Mouse (Mus musculus) liver, embryonic 14.5 days (tissue): Measurements from ENCODE around the gene Tnfrsf26. TPM values are rescaled to one million over a fixed set of nuclear protein-coding genes. Genes with fewer than 3 reads are reported as not detected.

Experiments
- ATAC-seq: fragments of 200-750 bp; cut with Nextera tagmentation; 2 replicates; pipeline ENCODE4 v1.8.0; 2017; ENCODE audit warnings: moderate number of reproducible peaks, mild to moderate bottlenecking, moderate library complexity; ENCODE audit not compliant: insufficient read depth
- DNase-seq, 3 experiments: peaks; one replicate each; pipeline ENCODE4 v3.0.0-alpha.2; 2012 to 2013; ENCODE audit warnings: low read depth in 3 of 3, low spot score in 3 of 3
- H3K27ac ChIP-seq: fragments of 300-500 bp; sonication (generic); 2 replicates; pipeline ENCODE4 v1.5.1; 2014; ENCODE audit warnings: moderate library complexity, mild to moderate bottlenecking, control low read depth, inconsistent platforms
- H3K27me3 ChIP-seq: fragments of 300-500 bp; sonication (generic); 2 replicates; pipeline ENCODE4 v1.6.1; 2014; ENCODE audit warnings: mild to moderate bottlenecking, low read length, moderate library complexity; ENCODE audit not compliant: control insufficient read depth, insufficient read depth
- H3K36me3 ChIP-seq: fragments of 300-500 bp; sonication (generic); replicated peaks from 2 replicates; pipeline ENCODE4 v1.6.1; 2014; ENCODE audit warnings: low read depth; ENCODE audit not compliant: control insufficient read depth, insufficient read depth
- H3K4me1 ChIP-seq, 2 experiments: fragments of 200-500 bp in 1 of 2; fragments of 300-500 bp in 1 of 2; sonication (generic) in 1 of 2; replicated peaks; 2 replicates each; pipeline ENCODE4 v1.6.1; 2012 to 2014; ENCODE audit warnings: antibody characterized with exemption in 1 of 2, inconsistent platforms in 1 of 2, low read length in 1 of 2; ENCODE audit not compliant: control insufficient read depth in 2 of 2, insufficient read depth in 2 of 2
- H3K4me2 ChIP-seq: fragments of 300-500 bp; sonication (generic); 2 replicates; pipeline ENCODE4 v1.6.1; 2014; ENCODE audit warnings: low read depth, mild to moderate bottlenecking, control low read depth, moderate library complexity
- H3K4me3 ChIP-seq, 2 experiments: fragments of 200-500 bp in 1 of 2; fragments of 300-500 bp in 1 of 2; sonication (generic) in 1 of 2; 2 replicates each; pipeline ENCODE4 v1.5.1; 2012 to 2014; ENCODE audit warnings: low read depth in 2 of 2, low read length in 2 of 2, mild to moderate bottlenecking in 2 of 2, control low read depth in 1 of 2, inconsistent platforms in 1 of 2, moderate library complexity in 1 of 2; ENCODE audit not compliant: insufficient read depth in 1 of 2
- H3K9ac ChIP-seq: fragments of 300-500 bp; sonication (generic); replicated peaks from 2 replicates; pipeline ENCODE4 v1.6.1; 2014; ENCODE audit warnings: mild to moderate bottlenecking, control low read depth, moderate library complexity
- H3K9me3 ChIP-seq: fragments of 300-500 bp; sonication (generic); 2 replicates; pipeline ENCODE4 v1.6.1; 2016; ENCODE audit warnings: low read length, mixed read lengths; ENCODE audit not compliant: control insufficient read depth
- CTCF ChIP-seq: IDR thresholded peaks from 2 replicates; pipeline ENCODE4 v1.5.1; 2016; ENCODE audit warnings: antibody characterized with exemption, low read depth, control low read depth
- EP300 ChIP-seq: IDR thresholded peaks from 2 replicates; pipeline ENCODE4 v1.6.1; 2016; ENCODE audit warnings: antibody characterized with exemption, low read depth
- WGBS: fragments of 180-500 bp; shearing (Covaris S2); extraction: QIAGEN DNeasy Blood & Tissue Kit; methylation state at CpG from one replicate; pipeline ENCODE4 v1.1.7; 2014; ENCODE audit not compliant: insufficient replicate concordance; 5-methylcytosine and 5-hydroxymethylcytosine counted together
- polyA plus RNA-seq, 2 experiments: library from polyadenylated mRNA; depleted of rRNA in 1 of 2; stranded (reverse) in 1 of 2; unstranded in 1 of 2; fragments of >200 nt; fragmentation: Nextera tagmentation in 1 of 2; extraction: Ambion mirVana in 1 of 2; gene quantifications; 2 replicates each; pipeline versions ENCODE4 v1.2.1 to v1.2.3; 2012 to 2014

The Tnfrsf26 gene
- polyA plus RNA-seq, 2 experiments = 0.27 to 0.65 TPM

DNA sequence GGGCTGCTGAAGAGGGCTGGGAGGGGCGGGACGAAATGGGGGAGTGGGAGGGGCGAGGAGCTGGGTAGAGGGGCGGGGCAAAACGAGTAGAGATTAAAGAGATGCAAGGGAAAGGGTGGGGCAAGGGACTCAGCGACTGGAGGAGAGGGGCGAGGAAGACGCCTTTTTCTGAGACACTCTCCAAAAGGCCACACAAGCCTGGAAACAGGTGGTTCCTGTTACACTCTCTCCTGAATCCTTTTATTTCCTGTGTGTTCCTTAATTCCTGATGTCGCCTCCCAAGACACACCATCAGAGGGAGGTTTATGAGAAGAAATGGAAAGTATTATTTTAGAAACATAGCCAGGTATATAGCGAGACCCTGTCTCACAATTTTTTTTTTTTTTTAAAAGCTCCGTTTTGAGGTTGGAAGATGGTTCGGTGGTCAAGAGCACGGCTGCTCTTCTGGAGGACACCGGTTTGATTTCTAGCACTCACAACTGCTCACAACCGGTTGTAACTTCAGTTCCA, 28.2 kb downstream of the Tnfrsf26 start:
- ATAC-seq (no peak), DNase-seq (no peak)
- Histone ChIP-seq H3K4me1 (peaks cover 11 to 16% of the 10 kb centered on the region in 2 experiments), H3K36me3 (peaks cover 11% of the 10 kb centered on the region), H3K4me3 (peak overlapping the region; percentile 79 to 99), H3K27me3 (no peaks in the 10 kb centered on the region), H3K9me3 (no peaks in the 10 kb centered on the region), H3K9ac (peak overlapping the region; percentile 99), H3K27ac (peak overlapping the region; percentile 71), H3K4me2 (peak overlapping the region; percentile 92)
- WGBS = 6% methylated on average over 15 of the region's 15 CpGs
- TF ChIP-seq CTCF = no peak
- no peak for TF ChIP-seq EP300

DNA sequence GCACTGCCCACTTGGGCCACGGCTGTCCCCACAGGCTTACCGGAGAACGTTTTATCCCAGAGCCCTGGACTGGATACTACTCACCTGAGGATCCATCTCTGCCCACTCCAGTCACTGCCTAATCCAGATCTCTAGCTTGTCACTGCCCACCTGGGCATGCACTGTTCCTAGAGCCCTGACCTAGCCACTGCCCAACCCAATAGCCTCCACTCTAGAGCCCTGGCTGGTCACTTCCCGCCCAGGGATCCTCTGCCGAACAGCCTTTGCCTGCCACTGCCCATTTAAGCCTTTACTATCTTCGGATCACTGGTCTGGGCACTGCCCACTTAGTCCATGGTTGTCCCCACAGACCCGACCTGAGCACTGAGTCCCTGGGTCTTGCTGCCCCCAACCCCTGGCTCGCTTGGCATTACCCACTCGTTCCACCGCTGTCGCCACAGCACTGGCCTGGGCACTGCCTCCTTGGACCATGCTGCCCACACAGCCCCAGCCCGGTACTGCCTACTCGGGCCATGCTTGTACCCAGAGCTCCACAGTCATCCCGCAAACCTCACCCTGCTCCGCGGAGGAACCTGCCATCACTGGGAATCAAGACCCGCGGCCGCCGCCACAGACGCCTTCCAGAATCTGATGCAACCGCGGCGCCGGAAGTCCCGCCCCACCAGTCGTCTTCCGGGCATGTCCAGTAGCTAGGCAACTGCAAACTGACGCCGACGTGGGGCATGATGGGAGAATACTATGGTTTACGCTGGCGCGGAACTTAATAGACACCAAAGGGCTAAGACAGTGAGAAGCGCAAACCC, 28.9 kb downstream of the Tnfrsf26 start, which contains the start of gene Cars:
Cars (minus strand) TSS at position 663 of the 803 bp plus-strand sequence.
- Histone ChIP-seq H3K9me3 (no peaks in the 10 kb centered on the region), H3K36me3 (peaks cover 11% of the 10 kb centered on the region), H3K4me1 (peaks cover 11 to 13% of the 10 kb centered on the region in 2 experiments), H3K4me3 (peak within 1 kb of the TSS; percentile 79 to 99), H3K4me2 (peak within 1 kb of the TSS; percentile 92), H3K27ac (peak within 1 kb of the TSS; percentile 71), H3K27me3 (no peaks in the 10 kb centered on the region), H3K9ac (peak within 1 kb of the TSS; percentile 99)
- ATAC-seq = peak; percentile 99
- 2% methylated on average over 35 of the region's 35 CpGs for WGBS
- TF ChIP-seq EP300 = 0 out of 2 replicates have a peak, but pooled peaks have one; percentile 20
- TF ChIP-seq CTCF = no peak; the same call in 1 of the 2 replicates
- peak; percentile 95 for DNase-seq

DNA sequence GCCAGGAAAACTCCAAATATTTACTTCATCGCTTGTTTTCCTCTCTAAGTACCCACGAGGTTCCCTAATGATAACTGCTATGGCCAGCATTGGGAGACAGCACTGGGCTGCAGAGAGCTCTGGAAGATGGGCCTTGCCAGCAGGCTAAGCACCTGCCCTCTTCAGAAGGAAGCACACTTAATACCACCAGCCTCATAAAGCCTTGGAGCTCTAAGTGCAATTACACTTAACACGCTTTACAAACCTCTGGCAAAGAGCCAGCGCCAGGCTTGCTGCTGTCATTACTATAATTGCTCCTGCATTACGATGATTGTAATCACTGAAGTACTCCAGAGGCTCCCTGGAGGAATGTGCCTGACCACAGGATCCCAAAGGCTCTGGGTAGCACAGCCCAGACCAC, 33.7 kb downstream of the Tnfrsf26 start:
- H3K4me2 ChIP-seq = no peak overlapping the region
- no peak overlapping the region for H3K9ac ChIP-seq
- H3K9me3 ChIP-seq = no peaks in the 10 kb centered on the region
- TF ChIP-seq EP300 (no peak), CTCF (no peak)
- H3K36me3 ChIP-seq = peaks cover 47% of the 10 kb centered on the region
- DNase-seq (no peak), ATAC-seq (no peak)
- no peak overlapping the region for H3K27ac ChIP-seq
- peaks cover 11% of the 10 kb centered on the region in 2 experiments for H3K4me1 ChIP-seq
- no peak overlapping the region for H3K4me3 ChIP-seq
- H3K27me3 ChIP-seq = no peaks in the 10 kb centered on the region
- WGBS = 80% methylated on average over 5 of the region's 5 CpGs

DNA sequence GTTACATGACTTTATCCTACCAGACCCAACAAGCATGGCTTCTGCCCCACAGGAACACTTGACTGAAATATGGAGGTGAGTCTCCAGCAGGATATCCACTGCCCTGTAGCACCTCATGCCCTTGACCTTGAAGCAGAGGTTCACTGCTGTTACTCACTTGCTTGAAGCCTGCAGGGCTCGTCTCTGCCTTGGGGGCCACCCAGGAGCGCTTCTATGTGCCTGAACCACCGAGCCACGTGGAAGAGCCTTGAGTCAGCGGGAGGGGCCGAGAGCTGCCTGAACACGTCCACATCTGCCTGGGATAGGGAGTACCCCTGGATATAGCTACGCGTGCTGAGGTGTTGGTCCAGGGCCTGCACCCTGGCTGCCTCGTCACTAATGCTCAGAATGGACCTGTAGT, 36.3 kb downstream of the Tnfrsf26 start:
- Histone ChIP-seq H3K36me3 (peaks cover 65% of the 10 kb centered on the region), H3K4me1 (no peaks in the 10 kb centered on the region), H3K4me2 (no peak overlapping the region), H3K4me3 (no peak overlapping the region), H3K9ac (no peak overlapping the region), H3K27ac (no peak overlapping the region), H3K27me3 (no peaks in the 10 kb centered on the region), H3K9me3 (no peaks in the 10 kb centered on the region)
- TF ChIP-seq EP300 (no peak), CTCF (no peak)
- 82% methylated on average over 10 of the region's 10 CpGs for WGBS
- no peak for ATAC-seq
- no peak for DNase-seq

DNA sequence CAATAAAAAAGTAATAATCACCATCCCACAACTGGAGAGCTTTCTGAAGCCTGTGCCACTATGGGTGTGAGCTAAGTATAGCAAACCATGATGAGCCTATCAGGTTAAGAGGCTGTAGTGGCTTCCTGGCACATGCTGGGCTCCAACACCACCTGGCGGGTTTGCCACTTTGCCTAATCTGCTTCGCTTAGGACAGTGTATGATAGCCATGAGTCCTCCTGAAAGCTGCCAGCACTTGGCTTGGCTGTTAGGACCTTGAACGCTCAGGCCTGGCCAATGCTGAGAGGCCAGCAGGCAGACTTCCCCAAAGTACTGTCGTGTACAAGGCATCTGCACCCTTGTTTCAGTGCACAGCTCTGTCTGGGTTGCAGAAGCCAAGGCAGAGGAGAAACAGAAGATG, 40.5 kb downstream of the Tnfrsf26 start:
- Histone ChIP-seq H3K27ac (no peak overlapping the region), H3K36me3 (peaks cover 91% of the 10 kb centered on the region), H3K9ac (no peak overlapping the region), H3K4me2 (no peak overlapping the region), H3K27me3 (no peaks in the 10 kb centered on the region), H3K4me1 (no peaks in the 10 kb centered on the region), H3K9me3 (no peaks in the 10 kb centered on the region), H3K4me3 (no peak overlapping the region)
- no peak for DNase-seq
- 82% methylated on average over 4 of the region's 4 CpGs for WGBS
- TF ChIP-seq CTCF (no peak), EP300 (no peak)
- no peak for ATAC-seq
